Mouse (Mus musculus) spleen, postnatal 36 days (tissue): Measurements from ENCODE around the gene Hypm.

Experiments
- DNase-seq, 2 experiments: peaks; one replicate each; pipeline ENCODE4 v3.0.0; 2022; ENCODE audit warnings: low spot score in 2 of 2, mixed read lengths in 1 of 2

The Hypm gene

DNA sequence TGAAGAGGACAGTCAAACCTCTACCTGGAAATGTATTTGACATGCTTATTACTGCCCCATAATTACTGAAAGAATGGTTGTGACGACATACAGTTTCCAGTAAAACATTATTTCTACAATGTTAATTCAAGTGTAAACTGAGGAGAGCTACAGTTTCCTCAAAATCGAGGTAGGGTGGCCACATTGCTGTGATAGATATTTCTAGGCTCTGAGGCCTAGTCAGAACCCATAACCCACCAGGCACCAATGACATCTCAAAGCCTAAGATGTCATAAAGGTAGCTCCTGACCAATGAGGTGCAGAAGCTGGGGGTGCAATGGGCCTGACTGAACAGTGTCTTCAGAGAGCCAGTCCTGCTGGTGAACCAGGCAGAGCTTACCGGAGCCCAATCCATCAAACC, at the start of gene Hypm:
Hypm (plus strand) TSS at position 301 of the 400 bp plus-strand sequence.
- DNase-seq: no peak

DNA sequence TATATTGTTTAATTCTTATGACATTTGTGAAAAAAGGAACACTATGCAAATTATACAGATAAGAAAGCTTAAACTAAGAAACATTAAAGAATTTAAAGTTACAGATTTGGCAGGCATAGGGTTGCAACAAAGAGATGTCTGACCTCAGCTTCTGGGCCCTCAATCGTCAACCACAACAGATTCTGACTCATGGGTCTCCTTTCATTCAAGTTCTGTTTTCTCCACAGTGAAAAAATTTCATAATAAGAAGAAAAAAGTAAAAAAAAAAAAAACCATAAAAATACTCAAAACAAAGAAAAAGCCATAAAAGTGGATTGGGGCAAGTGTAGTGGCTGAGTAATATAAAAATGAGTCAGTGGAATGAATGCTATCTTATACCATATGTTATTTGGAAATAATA, 36.6 kb upstream of the Hypm start:
- no peak for DNase-seq

DNA sequence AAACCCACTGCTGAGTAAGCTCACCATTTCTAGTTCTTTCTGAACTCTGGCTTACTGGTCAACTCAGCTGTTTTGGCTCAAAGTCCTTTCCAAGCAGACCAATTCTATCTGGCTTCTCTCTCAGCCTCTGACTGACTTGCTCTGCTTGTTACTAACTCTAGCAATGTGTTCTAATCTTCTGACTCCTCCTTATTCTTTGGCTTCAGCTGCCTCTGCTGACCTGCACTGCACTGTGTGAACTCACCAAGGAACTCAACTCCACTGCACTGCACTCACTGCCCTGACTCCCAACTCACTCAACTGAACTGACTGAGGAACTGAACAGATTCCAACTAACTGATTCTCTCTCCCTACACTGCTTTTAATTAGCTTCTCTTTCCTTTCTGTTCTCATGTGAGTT, 34.3 kb upstream of the Hypm start:
- DNase-seq: no peak

DNA sequence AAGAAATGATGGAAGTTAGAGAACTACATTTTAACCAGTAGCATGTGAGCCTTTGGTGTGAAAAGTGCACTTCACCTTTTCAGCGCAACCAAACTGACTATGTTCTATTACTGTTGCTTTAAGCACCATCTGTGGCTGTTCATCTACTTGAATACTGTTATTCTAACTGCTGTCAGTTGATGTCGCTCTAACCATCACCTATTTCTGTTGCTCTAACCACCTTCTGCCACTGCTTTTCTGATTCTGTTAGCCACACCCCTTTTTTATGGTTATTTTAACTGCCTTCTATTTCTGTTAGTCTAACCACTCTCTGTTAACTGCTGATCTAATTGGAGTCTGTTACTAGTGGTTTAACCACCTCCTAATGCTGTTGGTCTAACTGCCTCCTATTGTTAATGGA, 11.9 kb upstream of the Hypm start:
- DNase-seq: no peak

DNA sequence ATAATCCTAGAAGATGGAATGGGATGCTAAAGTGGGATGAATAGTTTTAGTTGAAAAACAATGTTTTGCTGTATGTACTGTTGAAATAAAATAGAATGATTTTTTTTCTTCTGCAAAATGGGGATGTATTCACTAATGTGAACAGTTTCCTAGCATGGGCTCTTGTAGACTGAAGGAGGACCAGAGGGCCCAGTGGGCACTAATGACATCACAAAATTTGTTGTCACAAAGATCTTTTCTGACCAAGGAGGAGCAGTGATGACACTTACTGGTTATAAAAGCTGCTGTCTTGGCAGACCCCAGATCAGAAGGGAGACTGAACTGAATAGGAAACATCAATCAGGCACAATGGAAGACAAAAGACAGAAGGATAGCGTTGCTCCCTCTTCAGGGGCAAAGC, 2.7 kb downstream of the Hypm start, which contains the start of gene H2al3:
H2al3 (plus strand) TSS at position 301 of the 400 bp plus-strand sequence.
- no peak for DNase-seq

DNA sequence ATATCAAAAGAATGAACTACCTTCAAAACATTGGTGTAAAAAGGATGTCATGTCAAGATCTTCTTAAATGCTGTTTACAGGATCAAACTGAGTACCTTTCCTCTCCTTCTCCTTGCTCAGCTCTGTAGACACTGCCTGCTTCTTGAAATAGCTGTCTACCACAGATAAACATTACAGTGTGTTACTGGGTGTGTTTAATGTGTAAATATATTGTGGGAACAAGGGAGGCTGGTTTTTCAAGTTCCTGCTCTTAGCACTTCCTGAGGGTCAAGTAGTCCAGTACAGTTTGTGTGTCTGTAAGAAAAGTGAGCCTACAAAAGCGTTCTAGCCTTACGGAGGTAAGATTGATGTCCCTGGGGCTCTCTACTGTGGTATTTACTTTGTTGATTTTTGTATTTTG, 15.1 kb downstream of the Hypm start:
- no peak for DNase-seq

DNA sequence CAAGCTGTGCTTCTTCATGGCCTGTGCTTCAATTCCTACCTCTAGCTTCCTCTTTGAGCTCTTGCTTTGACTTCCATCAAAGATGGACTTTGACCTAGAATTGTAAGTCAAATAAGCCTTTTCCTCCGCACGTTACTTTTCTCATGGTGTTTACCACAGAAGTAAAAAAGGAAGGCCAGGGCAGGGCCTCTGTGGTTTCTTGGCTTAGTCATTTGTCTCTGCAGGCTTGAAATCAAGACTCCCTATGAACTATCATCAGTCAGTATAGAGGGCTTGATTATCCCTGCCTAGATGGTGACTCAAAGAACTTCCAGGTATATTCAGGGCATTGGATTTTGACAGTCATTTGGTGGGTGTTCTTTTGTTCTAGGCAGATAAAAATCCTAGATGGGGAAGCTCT, 28.8 kb downstream of the Hypm start:
- no peak for DNase-seq

DNA sequence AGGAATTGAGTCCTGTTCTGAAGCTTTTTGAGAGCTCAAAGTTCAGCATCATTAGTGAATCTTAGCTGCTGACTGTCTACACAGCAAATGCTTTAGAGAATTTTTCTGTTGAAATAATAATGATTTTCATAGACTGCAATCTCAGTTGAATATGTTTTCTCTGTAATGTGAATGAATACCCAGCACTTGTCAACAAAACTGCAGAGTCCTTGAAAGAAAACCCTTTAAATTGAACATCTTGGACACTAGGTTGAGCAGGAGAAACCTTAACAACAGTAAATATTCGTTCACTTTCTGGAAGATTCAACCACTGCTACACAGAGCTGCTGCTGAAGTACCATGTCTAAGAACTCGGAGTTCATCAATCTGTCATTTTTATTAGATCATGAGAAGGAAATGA, 38.6 kb downstream of the Hypm start, which contains the start of gene Sytl5:
Sytl5 (plus strand) TSS at position 301 of the 400 bp plus-strand sequence.
- DNase-seq: no peak
